Mouse (Mus musculus): ENCODE measurements around the gene Hspd1.
"Not testable (repeated sequence)": the region's sequence is repeated elsewhere in the genome, so short reads cannot be mapped to it uniquely, and the experiment has no call there.

Hspd1 gene

GRCm38 (mm10) chr1:55087401-55087904 is 590 bp downstream of the Hspd1 start:
- DNase-seq (ENCODE audit: low read depth, low spot score): peak; percentile 82

- DNase-seq (ENCODE audit: low read depth, low spot score): peak; percentile 8
Observed at GRCm38 (mm10) chr1:55086868-55087400, 1.1 kb downstream of the Hspd1 start.

GRCm38 (mm10) chr1:55085781-55086366 is 2.2 kb downstream of the Hspd1 start:
- DNase-seq (ENCODE audit: low read depth, low spot score): no peak

- peak; percentile 14 for DNase-seq (ENCODE audit: low read depth, low spot score)
Observed at GRCm38 (mm10) chr1:55082106-55082505, 5.9 kb downstream of the Hspd1 start.

GRCm38 (mm10) chr1:55079677-55080076 is 8.4 kb downstream of the Hspd1 start:
- DNase-seq (ENCODE audit: low read depth, low spot score): no peak

GRCm38 (mm10) chr1:55076849-55077516 is 11.1 kb downstream of the Hspd1 start:
- no peak for DNase-seq (ENCODE audit: low read depth, low spot score)

- DNase-seq (ENCODE audit: low read depth, low spot score): no peak
Observed at GRCm38 (mm10) chr1:55076395-55076743, 11.7 kb downstream of the Hspd1 start.

- no peak for DNase-seq (ENCODE audit: low read depth, low spot score)
Observed at GRCm38 (mm10) chr1:55075652-55076394, 12.2 kb downstream of the Hspd1 start.

GRCm38 (mm10) chr1:55074757-55075156 is 13.3 kb downstream of the Hspd1 start:
- peak; percentile 48 for DNase-seq (ENCODE audit: low read depth, low spot score)

GRCm38 (mm10) chr1:55072328-55072727 is 15.7 kb downstream of the Hspd1 start:
- not testable (repeated sequence) for DNase-seq (ENCODE audit: low read depth, low spot score)

- DNase-seq (ENCODE audit: low read depth, low spot score): no peak
Observed at GRCm38 (mm10) chr1:55061772-55062171, 26.3 kb downstream of the Hspd1 start.

- DNase-seq (ENCODE audit: low read depth, low spot score): no peak
Observed at GRCm38 (mm10) chr1:55061099-55061498, 26.9 kb downstream of the Hspd1 start.

GRCm38 (mm10) chr1:55058383-55058782 is 29.7 kb downstream of the Hspd1 start:
- DNase-seq (ENCODE audit: low read depth, low spot score): not testable (repeated sequence)

GRCm38 (mm10) chr1:55055322-55056115 is 32.5 kb downstream of the Hspd1 start:
- DNase-seq (ENCODE audit: low read depth, low spot score): no peak

- no peak for DNase-seq (ENCODE audit: low read depth, low spot score)
Observed at GRCm38 (mm10) chr1:55053596-55053995, 34.4 kb downstream of the Hspd1 start.

- peak; percentile 66 for DNase-seq (ENCODE audit: low read depth, low spot score)
Observed at GRCm38 (mm10) chr1:55053005-55053404, 35.0 kb downstream of the Hspd1 start.

- peak; percentile 99 for DNase-seq (ENCODE audit: low read depth, low spot score)
Observed at GRCm38 (mm10) chr1:55052355-55052953, 35.6 kb downstream of the Hspd1 start, which contains the start of gene Coq10b. Gene Coq10b, plus strand, starts transcription at chr1:55052770.

- DNase-seq (ENCODE audit: low read depth, low spot score): no peak
Observed at GRCm38 (mm10) chr1:55051671-55052070, 36.4 kb downstream of the Hspd1 start.

GRCm38 (mm10) chr1:55048841-55049587 is 39.0 kb downstream of the Hspd1 start:
- DNase-seq (ENCODE audit: low read depth, low spot score): no peak

- DNase-seq (ENCODE audit: low read depth, low spot score): no peak
Observed at GRCm38 (mm10) chr1:55043164-55043563, 44.9 kb downstream of the Hspd1 start.

All from mesoderm, embryonic 11.5 days (tissue).